Mouse (Mus musculus) frontal cortex, postnatal 14 days (tissue): ENCODE measurements around the gene Ttc37.

ENCODE experiments used
- DNase-seq, 2 experiments: peaks; one replicate each; pipeline ENCODE4 v3.0.0; 2022; ENCODE audit warnings: low spot score in 2 of 2

The Ttc37 gene

GRCm38 (mm10) chr13:76157508-76157907, 59.0 kb downstream of the Ttc37 start:
- DNase-seq, result no peak

GRCm38 (mm10) chr13:76160587-76160986, 62.1 kb downstream of the Ttc37 start:
- no peak for DNase-seq

DNA sequence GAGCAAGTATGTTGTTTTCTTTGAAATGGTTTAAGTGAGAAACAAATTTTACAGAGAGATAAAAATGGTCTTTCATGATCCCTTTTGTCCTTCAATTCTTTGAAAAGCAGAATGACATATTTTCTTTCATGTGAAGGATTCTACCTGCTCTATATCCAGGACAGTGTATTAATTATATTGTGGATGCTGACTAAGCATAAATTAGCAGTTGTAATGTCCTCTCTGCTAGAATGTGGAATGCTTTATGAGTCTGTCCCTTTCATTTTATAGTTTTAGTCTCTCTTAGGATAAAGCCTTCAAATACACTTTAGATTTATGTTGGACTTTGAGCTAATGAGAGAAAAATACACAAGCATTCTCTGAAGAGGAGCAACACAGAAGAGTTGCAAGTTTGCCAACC, 75.8 kb downstream of the Ttc37 start:
- DNase-seq, result no peak

DNA sequence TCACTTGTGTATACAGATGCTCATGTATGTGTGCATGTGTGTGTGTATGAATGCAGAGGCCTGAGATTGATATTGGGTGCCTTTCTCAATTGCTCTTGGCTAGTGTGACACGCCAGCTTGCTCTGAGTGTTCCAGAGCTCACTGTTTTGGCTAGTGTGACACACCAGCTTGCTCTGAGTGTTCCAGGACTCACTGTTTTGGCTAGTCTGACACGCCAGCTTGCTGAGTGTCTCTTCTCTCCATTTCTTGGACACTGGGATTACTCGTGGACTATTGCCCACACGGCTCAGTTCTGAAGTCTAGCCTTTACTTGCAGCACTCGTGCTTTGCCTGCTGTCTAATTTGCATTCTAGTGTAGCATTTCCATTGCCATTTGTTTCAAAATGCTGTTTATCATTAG, 80.2 kb downstream of the Ttc37 start:
- DNase-seq, result no peak

- DNase-seq, result no peak
These were observed 89.1 kb downstream of the Ttc37 start for GRCm38 (mm10) chr13:76187651-76188050.

DNA sequence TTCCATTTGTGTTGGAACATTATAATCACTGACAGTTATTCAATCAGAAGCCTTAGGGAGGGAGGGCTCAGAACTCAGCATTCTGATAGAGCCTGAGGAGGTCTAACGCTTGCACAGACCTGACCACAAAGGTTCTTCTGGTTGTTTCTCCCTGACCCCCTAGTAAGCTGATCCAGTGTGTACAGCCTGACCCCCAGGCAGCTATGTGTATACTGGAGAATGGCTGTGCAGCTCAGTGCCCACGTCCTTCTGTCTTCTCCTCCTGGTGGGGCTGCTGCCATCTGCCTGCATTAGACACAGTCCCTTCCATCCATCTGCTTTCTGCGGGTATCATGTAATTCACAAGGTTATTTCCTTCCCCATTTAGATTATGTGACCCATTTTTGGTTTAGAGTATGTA, 90.7 kb downstream of the Ttc37 start:
- no peak for DNase-seq

- no peak for DNase-seq
These were observed 91.7 kb downstream of the Ttc37 start for GRCm38 (mm10) chr13:76190273-76190672.

DNA sequence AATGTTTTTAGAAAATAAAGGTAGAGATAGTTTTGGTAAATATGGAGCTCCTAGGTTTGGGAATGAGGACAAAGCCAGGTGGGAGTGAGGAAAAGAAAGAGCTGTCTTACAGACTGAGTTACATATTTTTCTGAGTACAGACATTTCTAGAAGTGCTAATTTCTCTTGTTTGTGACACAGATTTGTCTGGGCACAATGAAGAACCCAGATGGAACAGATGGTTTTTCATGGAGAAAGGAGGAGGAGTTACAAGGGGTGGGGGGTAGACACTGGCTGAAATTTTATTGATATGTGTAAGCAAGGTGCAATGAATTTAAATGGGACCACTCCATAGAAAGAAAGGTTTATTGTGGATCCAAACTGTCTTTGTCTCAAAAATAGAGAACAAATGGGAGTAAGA, 96.4 kb downstream of the Ttc37 start:
- DNase-seq, result no peak

DNA sequence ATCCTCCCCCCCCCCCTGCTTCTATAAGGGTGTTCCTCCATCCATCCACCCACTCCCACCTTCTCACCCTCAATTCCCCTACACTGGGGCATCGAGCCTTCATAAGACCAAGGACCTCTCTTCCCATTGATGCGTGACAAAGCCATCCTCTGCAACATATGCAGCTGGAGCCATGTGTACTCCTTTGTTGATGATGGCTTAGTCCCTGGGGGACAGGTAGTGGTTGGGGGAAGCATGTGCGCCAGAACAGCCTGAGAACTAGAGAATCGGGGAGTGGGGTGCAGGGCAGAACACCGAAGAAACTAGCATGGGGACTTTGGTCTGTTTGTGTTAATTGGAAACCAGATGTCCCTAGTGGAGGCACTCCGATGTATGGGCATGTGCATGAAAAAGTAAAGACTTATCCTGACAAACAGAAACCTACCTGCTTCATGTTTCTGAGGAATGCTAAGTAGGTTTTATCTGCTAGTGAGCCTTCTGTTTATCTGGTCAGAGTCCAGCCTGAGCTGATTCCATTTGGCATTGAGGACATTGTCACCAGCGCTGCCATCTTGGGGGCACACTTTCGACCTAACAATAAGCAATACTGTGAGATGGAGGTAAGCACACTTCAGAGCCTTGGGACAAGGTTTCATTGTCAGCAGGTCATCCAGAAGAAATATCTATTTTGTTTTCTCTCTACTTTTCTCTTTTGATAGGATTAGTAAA, 97.1 kb downstream of the Ttc37 start:
- no peak for DNase-seq

GRCm38 (mm10) chr13:76197297-76197848, 98.8 kb downstream of the Ttc37 start:
- DNase-seq, result no peak

- no peak for DNase-seq
These were observed 101.4 kb downstream of the Ttc37 start for GRCm38 (mm10) chr13:76199943-76200342.

DNA sequence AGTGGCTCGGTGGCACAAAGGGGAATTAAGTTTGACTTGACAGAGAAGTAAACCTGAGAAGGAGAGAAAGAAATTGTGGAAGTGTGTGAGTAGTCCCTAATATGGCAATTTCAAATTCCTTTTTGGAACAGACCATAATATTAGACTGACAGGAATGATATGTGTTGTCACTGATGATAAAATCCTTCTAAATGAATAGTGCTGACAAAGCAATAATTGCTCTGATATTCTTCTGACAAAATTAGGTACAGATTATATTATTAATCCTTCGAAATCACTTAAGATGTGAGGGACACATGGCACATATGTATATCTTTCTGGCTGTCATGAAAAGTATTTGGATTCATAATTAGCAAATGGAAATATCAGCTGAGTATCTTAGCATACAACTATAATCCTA, 116.4 kb downstream of the Ttc37 start:
- no peak for DNase-seq

- DNase-seq, result no peak
These were observed 116.9 kb downstream of the Ttc37 start for GRCm38 (mm10) chr13:76215397-76215796.
